Mouse (Mus musculus) cerebral cortex, adult 2 months (tissue): ENCODE results near the gene Grin2b.

Experiments used
- WGBS: fragments of 180-500 bp; shearing (Covaris S2); methylation state at CpG from one replicate; pipeline ENCODE4 v1.1.7; 2018; 5-methylcytosine and 5-hydroxymethylcytosine counted together

Gene Grin2b

DNA sequence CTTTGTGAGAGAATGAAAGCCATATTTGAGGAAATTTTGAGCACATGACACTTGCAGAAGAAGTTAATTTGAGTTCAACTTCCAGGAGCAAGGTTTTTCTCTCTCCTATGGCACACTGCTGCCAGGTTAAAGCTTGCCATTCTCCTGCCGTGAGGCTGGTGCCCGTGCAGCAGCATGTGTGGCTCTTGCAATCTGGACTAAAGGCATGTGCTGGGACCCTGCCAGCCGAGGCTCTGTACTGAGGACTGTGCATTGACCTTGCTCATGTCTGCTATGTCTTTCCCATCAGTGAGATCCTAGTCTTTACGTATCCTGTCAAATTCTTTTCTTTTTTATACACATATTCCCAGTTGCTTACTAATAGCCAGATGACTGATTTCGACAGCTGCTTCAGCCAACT is 268.9 kb downstream of the Grin2b start:
- WGBS, result 51% methylated on average over 5 of the region's 5 CpGs

DNA sequence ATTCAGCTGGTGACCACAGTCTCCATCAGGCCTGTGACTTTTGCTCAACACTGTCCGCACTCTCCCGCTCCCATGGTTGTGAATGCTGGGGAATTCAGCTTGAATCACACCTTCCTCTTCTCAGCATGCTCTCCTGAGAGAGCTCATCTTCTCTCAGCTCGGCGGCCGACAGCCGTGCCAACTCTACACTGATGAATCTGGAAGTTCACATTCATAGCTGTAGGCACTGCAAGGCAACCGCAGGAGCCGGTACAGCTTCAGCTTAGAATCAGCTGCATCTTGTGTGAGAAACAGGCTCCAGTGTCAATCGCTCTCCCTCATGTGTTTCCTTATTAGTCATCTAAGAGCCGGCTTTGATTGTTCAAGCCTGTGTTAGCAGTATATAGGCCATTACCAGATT is 272.9 kb downstream of the Grin2b start:
- 41% methylated on average over 10 of the region's 10 CpGs for WGBS

GRCm38 (mm10) chr6:135899225-135899624 is 274.1 kb downstream of the Grin2b start:
- 38% methylated on average over 10 of the region's 10 CpGs for WGBS

DNA sequence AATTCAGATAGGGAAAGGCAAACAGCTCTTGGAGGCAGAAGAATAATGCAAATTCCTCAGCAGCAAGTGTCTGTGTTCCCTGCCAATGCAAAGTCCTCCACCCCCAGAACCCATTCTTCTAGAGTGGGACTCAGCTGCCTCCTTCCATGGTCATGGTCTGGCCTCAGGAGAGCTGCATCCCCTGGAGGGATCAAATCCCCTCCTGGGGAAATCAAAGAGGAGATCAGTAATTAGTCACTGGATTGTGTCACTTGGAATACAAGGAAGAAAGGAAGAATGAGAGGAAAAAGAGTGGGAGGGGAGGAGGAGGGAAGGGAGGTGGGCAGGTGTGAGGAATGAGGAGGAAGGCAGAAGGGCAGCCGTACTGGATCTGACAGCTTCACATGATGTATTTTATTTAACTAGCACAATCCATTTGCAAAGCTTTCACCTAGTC is 278.5 kb downstream of the Grin2b start:
- WGBS, result 35% methylated on average over 1 of the region's 1 CpGs

- WGBS, result 54% methylated on average over 5 of the region's 5 CpGs
Measured at GRCm38 (mm10) chr6:135882611-135883010, 290.7 kb downstream of the Grin2b start.

DNA sequence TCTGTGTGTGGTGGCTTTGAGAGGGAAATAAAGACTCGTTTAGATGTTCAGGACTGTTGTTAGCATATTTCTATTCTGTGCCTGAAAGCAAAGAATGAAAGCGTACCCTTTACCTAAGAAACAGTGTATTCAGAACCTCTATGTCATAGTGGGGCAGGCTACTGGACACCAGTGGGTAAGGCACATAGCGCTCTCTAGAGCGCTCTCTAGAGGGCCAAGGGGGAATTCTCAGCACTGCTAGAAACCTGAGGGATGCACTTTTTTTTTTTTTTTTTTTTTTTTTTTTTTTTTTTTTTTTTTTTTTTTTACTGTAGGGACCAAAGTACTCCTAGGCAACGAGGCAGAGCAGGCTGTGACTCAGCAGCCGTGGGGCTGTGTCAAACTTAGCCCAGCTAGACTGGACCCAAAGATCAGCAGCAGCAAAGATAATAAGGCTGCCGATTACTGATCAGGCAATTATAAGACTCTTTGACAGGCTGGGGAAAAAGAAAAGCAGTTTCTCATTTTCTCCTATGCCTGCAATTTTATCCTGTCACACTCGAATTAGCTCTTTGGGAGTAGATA is 297.1 kb downstream of the Grin2b start:
- 47% methylated on average over 8 of the region's 8 CpGs for WGBS

DNA sequence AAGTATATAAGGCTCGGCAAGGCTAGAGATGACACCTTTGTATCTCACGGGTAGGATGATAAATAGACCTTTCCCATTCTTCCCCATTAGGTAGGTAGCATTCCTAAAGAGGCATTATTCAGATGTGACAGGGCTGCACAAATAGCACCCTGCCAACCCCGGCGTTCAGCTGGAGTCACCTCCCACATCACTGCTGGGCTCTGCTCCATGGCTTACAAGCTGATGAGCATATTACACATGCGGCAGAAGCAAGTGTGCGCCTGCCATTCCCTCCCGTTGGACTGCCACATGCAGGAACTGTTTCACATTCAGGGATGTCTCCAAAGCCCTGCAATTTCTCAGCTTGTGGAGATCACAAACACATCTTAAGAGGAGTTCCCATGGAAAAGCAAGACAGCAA is 307.5 kb downstream of the Grin2b start:
- WGBS, result 32% methylated on average over 7 of the region's 7 CpGs

- WGBS, result 26% methylated on average over 5 of the region's 5 CpGs
Measured at GRCm38 (mm10) chr6:135863965-135864364, 309.3 kb downstream of the Grin2b start.

- WGBS, result 18% methylated on average over 8 of the region's 8 CpGs
Measured at GRCm38 (mm10) chr6:135859502-135859901, 313.8 kb downstream of the Grin2b start.

- 40% methylated on average over 8 of the region's 8 CpGs for WGBS
Measured at GRCm38 (mm10) chr6:135854173-135854591, 319.1 kb downstream of the Grin2b start.

DNA sequence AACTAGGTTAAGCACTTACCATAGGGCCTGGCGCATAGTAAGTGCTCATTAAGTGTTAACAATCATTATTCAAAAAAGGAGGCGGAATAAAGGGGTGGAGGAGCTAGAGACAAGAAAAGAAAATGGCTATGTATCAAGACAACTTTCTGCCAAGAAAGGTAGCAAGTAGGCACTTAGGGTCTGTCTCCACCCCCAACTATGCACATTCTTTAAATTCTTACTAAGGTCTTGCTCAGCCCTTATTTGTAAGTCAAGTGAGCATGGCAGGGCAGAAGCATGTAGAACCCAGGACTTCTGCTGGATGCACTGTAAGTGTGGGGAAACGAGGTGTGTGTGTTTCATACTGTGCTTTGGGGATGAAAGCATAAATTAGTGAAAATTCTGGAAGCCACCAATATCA is 329.6 kb downstream of the Grin2b start:
- WGBS, result 65% methylated on average over 3 of the region's 3 CpGs

DNA sequence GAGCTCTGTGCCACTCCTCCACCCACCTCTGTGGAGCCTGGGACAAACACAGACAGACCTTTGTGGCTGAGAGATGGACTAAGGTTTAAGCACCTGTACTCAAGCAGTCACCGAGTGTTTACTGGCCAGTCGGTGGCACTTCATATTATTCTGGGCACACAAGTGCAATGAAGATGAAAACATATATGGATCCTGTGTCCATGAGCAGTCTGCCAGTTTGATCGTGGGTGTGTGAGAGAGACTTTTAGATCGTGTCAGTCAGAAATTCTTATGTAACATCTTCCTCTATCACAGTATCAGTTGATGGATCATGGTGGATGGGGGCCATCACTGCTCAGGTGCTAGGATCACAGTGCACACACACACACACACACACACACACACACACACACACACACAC is 337.0 kb downstream of the Grin2b start:
- 44% methylated on average over 4 of the region's 4 CpGs for WGBS

DNA sequence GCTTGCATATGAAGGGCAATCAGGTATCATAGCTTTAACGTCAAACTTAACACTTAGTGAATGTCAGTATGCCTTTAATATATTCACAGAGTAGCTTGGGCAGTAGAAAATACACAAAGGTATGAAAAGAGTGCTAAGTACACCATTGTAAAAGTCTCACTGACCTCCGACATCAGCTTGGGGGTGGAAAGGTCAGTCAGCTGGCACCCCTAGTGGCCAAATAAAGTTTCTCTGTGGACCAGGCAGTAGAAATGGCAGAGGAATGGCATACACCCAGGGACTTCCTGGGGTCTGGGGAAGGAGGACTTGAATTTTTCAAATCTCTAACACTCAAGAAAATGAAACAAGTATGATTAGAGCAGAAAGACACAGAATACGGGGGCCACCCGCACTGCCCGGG is 339.8 kb downstream of the Grin2b start:
- 58% methylated on average over 5 of the region's 5 CpGs for WGBS

- 45% methylated on average over 3 of the region's 3 CpGs for WGBS
Measured at GRCm38 (mm10) chr6:135832041-135832440, 341.3 kb downstream of the Grin2b start.

GRCm38 (mm10) chr6:135831032-135831431 is 342.3 kb downstream of the Grin2b start:
- 51% methylated on average over 1 of the region's 1 CpGs for WGBS

DNA sequence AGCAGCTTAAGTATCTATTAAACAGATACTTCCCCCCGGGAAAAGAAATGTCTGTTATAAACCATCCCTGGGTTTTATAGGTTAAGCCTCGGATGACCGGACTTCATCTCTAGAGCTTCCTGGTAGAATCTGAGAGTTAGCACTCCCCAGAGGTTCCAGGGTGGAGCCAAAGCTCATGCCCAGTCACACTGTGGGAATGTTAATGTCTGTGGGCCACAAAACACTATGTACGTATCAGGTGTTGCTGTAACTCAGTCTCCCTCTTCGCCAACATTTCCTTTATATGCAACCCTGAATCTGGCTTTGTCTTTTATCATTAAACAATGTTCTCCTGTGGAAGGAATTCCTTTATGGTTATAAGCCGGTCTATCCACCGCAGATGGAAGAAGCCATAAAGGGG is 343.9 kb downstream of the Grin2b start:
- WGBS, result 80% methylated on average over 7 of the region's 7 CpGs

- 33% methylated on average over 4 of the region's 4 CpGs for WGBS
Measured at GRCm38 (mm10) chr6:135828976-135829375, 344.3 kb downstream of the Grin2b start.

GRCm38 (mm10) chr6:135827942-135828341 is 345.4 kb downstream of the Grin2b start:
- WGBS, result 9% methylated on average over 4 of the region's 4 CpGs

GRCm38 (mm10) chr6:135827317-135827716 is 346.0 kb downstream of the Grin2b start:
- 53% methylated on average over 3 of the region's 3 CpGs for WGBS

DNA sequence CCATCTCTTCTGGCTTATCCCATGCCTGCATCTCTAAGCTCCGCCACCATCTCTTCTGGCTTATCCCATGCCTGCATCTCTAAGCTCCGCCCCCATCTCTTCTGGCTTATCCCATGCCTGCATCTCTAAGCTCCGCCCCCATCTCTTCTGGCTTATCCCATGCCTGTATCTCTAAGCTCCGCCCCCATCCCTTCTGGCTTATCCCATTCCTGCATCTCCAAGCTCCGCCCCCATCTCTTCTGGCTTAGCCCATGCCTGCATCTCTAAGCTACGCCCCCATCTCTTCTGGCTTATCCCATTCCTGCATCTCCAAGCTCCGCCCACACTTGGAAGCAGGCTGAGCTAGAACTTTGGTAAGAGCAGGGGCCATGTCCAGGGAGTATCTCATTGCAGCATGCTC is 346.5 kb downstream of the Grin2b start:
- 91% methylated on average over 7 of the region's 7 CpGs for WGBS

- WGBS, result 72% methylated on average over 2 of the region's 2 CpGs
Measured at GRCm38 (mm10) chr6:135817391-135817790, 355.9 kb downstream of the Grin2b start.

- WGBS, result 82% methylated on average over 7 of the region's 7 CpGs
Measured at GRCm38 (mm10) chr6:135813755-135814154, 359.6 kb downstream of the Grin2b start.

DNA sequence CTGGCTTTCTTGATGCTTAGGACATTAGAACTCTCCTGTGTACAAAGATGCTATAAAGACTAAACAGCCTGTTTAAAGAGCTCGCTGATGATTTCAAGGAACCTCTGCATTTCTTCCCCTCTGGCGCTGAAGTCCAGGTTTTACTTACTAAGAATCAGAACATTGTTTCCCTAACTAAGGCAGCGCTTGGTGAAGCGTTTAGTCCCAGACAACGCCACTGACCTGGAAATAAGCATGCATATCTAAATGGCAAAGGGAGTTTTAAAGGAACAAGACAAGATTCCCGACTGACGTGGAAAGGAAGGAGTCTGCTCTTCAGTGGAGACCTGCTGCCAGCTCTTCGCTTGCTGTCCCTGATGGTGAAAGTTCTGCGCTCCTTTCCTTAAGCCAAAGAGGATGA is 367.9 kb downstream of the Grin2b start:
- 55% methylated on average over 9 of the region's 9 CpGs for WGBS

- 46% methylated on average over 8 of the region's 8 CpGs for WGBS
Measured at GRCm38 (mm10) chr6:135799949-135800348, 373.4 kb downstream of the Grin2b start.
